Mouse (Mus musculus): ENCODE measurements around the gene Slc30a6. TPM values are rescaled to one million over a fixed set of nuclear protein-coding genes. Genes with fewer than 3 reads are reported as not detected.

The Slc30a6 gene
- polyA plus RNA-seq, 1 experiment from 2014 or later = 45.7 TPM

- peaks cover 57% of the 10 kb centered on the region for H3K36me3 ChIP-seq (ENCODE audit: control insufficient read depth, insufficient read depth)
- no peak for ATAC-seq
- no peak overlapping the region for H3K4me3 ChIP-seq (ENCODE audit: low read depth, low read length)
- no peaks in the 10 kb centered on the region for H3K27me3 ChIP-seq (replicated peaks; ENCODE audit: control insufficient read depth, insufficient read depth, low read length)
- TF ChIP-seq CTCF (IDR thresholded peaks at IDR 0.05; ENCODE audit: low read depth) = no peak
- no peak overlapping the region for H3K27ac ChIP-seq (ENCODE audit: low read depth, low read length)
- no peak overlapping the region for H3K9ac ChIP-seq (ENCODE audit: low read depth, low read length)
- no peaks in the 10 kb centered on the region for H3K4me1 ChIP-seq (replicated peaks; ENCODE audit: control insufficient read depth, insufficient read depth, low read length)
- WGBS = 84% methylated on average over 8 of the region's 8 CpGs
- H3K4me2 ChIP-seq (replicated peaks; ENCODE audit: low read depth) = no peak overlapping the region
- no peaks in the 10 kb centered on the region for H3K9me3 ChIP-seq (ENCODE audit: control insufficient read depth)
Observed at GRCm38 (mm10) chr17:74413324-74413723, 17.9 kb downstream of the Slc30a6 start.

- Histone ChIP-seq H3K36me3 (ENCODE audit: control insufficient read depth, insufficient read depth) (peaks cover 66% of the 10 kb centered on the region), H3K9me3 (ENCODE audit: control insufficient read depth) (no peaks in the 10 kb centered on the region), H3K27ac (ENCODE audit: low read depth, low read length) (no peak overlapping the region), H3K4me1 (replicated peaks; ENCODE audit: control insufficient read depth, insufficient read depth, low read length) (no peaks in the 10 kb centered on the region), H3K4me2 (replicated peaks; ENCODE audit: low read depth) (no peak overlapping the region), H3K27me3 (replicated peaks; ENCODE audit: control insufficient read depth, insufficient read depth, low read length) (no peaks in the 10 kb centered on the region), H3K9ac (ENCODE audit: low read depth, low read length) (no peak overlapping the region), H3K4me3 (ENCODE audit: low read depth, low read length) (no peak overlapping the region)
- ATAC-seq = no peak
- no peak for TF ChIP-seq CTCF (IDR thresholded peaks at IDR 0.05; ENCODE audit: low read depth)
- WGBS = 76% methylated on average over 1 of the region's 1 CpGs
Observed at GRCm38 (mm10) chr17:74414671-74415070, 19.3 kb downstream of the Slc30a6 start.

- no peak overlapping the region for H3K27ac ChIP-seq (ENCODE audit: low read depth, low read length)
- ATAC-seq = no peak
- WGBS = 90% methylated on average over 8 of the region's 8 CpGs
Observed at GRCm38 (mm10) chr17:74416841-74417360, 21.5 kb downstream of the Slc30a6 start.

GRCm38 (mm10) chr17:74418171-74418570 lies 22.8 kb downstream of the Slc30a6 start:
- no peak for TF ChIP-seq CTCF (IDR thresholded peaks at IDR 0.05; ENCODE audit: low read depth)
- no peak overlapping the region for H3K4me2 ChIP-seq (replicated peaks; ENCODE audit: low read depth)
- ATAC-seq = no peak
- no peaks in the 10 kb centered on the region for H3K27me3 ChIP-seq (replicated peaks; ENCODE audit: control insufficient read depth, insufficient read depth, low read length)
- no peaks in the 10 kb centered on the region for H3K4me1 ChIP-seq (replicated peaks; ENCODE audit: control insufficient read depth, insufficient read depth, low read length)
- no peak overlapping the region for H3K27ac ChIP-seq (ENCODE audit: low read depth, low read length)
- H3K9ac ChIP-seq (ENCODE audit: low read depth, low read length) = no peak overlapping the region
- 66% methylated on average over 4 of the region's 4 CpGs for WGBS
- H3K36me3 ChIP-seq (ENCODE audit: control insufficient read depth, insufficient read depth) = peaks cover 76% of the 10 kb centered on the region
- H3K4me3 ChIP-seq (ENCODE audit: low read depth, low read length) = no peak overlapping the region
- H3K9me3 ChIP-seq (ENCODE audit: control insufficient read depth) = no peaks in the 10 kb centered on the region

More at GRCm38 (mm10) chr17:74416841-74417360, 21.5 kb downstream of the Slc30a6 start:
- H3K36me3 ChIP-seq (ENCODE audit: control insufficient read depth, insufficient read depth) = peaks cover 74% of the 10 kb centered on the region
- no peaks in the 10 kb centered on the region for H3K4me1 ChIP-seq (replicated peaks; ENCODE audit: control insufficient read depth, insufficient read depth, low read length)
- no peaks in the 10 kb centered on the region for H3K9me3 ChIP-seq (ENCODE audit: control insufficient read depth)
- no peak overlapping the region for H3K4me3 ChIP-seq (ENCODE audit: low read depth, low read length)
- H3K9ac ChIP-seq (ENCODE audit: low read depth, low read length) = no peak overlapping the region
- H3K27me3 ChIP-seq (replicated peaks; ENCODE audit: control insufficient read depth, insufficient read depth, low read length) = no peaks in the 10 kb centered on the region
- TF ChIP-seq CTCF (IDR thresholded peaks at IDR 0.05; ENCODE audit: low read depth) = no peak
- no peak overlapping the region for H3K4me2 ChIP-seq (replicated peaks; ENCODE audit: low read depth)

- H3K4me3 ChIP-seq (ENCODE audit: low read depth, low read length) = no peak overlapping the region
- no peak for TF ChIP-seq CTCF (IDR thresholded peaks at IDR 0.05; ENCODE audit: low read depth)
- H3K27ac ChIP-seq (ENCODE audit: low read depth, low read length) = no peak overlapping the region
- H3K9me3 ChIP-seq (ENCODE audit: control insufficient read depth) = no peaks in the 10 kb centered on the region
- no peaks in the 10 kb centered on the region for H3K27me3 ChIP-seq (replicated peaks; ENCODE audit: control insufficient read depth, insufficient read depth, low read length)
- H3K4me2 ChIP-seq (replicated peaks; ENCODE audit: low read depth) = no peak overlapping the region
- no peak for ATAC-seq
- peaks cover 68% of the 10 kb centered on the region for H3K36me3 ChIP-seq (ENCODE audit: control insufficient read depth, insufficient read depth)
- H3K9ac ChIP-seq (ENCODE audit: low read depth, low read length) = no peak overlapping the region
- WGBS = 87% methylated on average over 2 of the region's 2 CpGs
- H3K4me1 ChIP-seq (replicated peaks; ENCODE audit: control insufficient read depth, insufficient read depth, low read length) = no peaks in the 10 kb centered on the region
Observed at GRCm38 (mm10) chr17:74420656-74421055, 25.2 kb downstream of the Slc30a6 start.

- peaks cover 77% of the 10 kb centered on the region for H3K36me3 ChIP-seq (ENCODE audit: control insufficient read depth, insufficient read depth)
Observed at GRCm38 (mm10) chr17:74424401-74425005, 29.1 kb downstream of the Slc30a6 start.

More at GRCm38 (mm10) chr17:74424401-74425005, 29.1 kb downstream of the Slc30a6 start:
- WGBS = 92% methylated on average over 12 of the region's 12 CpGs
- Histone ChIP-seq H3K27me3 (replicated peaks; ENCODE audit: control insufficient read depth, insufficient read depth, low read length) (no peaks in the 10 kb centered on the region), H3K4me2 (replicated peaks; ENCODE audit: low read depth) (no peak overlapping the region), H3K27ac (ENCODE audit: low read depth, low read length) (no peak overlapping the region), H3K9me3 (ENCODE audit: control insufficient read depth) (no peaks in the 10 kb centered on the region), H3K9ac (ENCODE audit: low read depth, low read length) (no peak overlapping the region), H3K4me3 (ENCODE audit: low read depth, low read length) (no peak overlapping the region), H3K4me1 (replicated peaks; ENCODE audit: control insufficient read depth, insufficient read depth, low read length) (no peaks in the 10 kb centered on the region)
- ATAC-seq = no peak
- no peak for TF ChIP-seq CTCF (IDR thresholded peaks at IDR 0.05; ENCODE audit: low read depth)
